Mouse (Mus musculus): ENCODE results near the gene Gsta2. TPM values are rescaled to one million over a fixed set of nuclear protein-coding genes. Genes with fewer than 3 reads are reported as not detected.
"Not testable (repeated sequence)": the region's sequence is repeated elsewhere in the genome, so short reads cannot be mapped to it uniquely, and the experiment has no call there.

Gsta2 gene
- polyA plus RNA-seq, 1 experiment: 726 TPM

- not testable (repeated sequence) for H3K27me3 ChIP-seq (replicated peaks; ENCODE audit: control insufficient read depth, insufficient read depth, low read length); H3K4me1 ChIP-seq (ENCODE audit: control insufficient read depth, insufficient read depth, low read length); H3K4me3 ChIP-seq (ENCODE audit: insufficient read depth, low read depth, low read length); H3K27ac ChIP-seq (ENCODE audit: insufficient read depth, low read depth, low read length); H3K36me3 ChIP-seq (ENCODE audit: control insufficient read depth, insufficient read depth, low read length)
- peak; percentile 54 for TF ChIP-seq CTCF (conservative IDR thresholded peaks at IDR 0.05; ENCODE audit: insufficient read depth, insufficient read length, low read depth, low read length)
- WGBS: 21% methylated on average over 8 of the region's 8 CpGs
- peak; percentile 32 for DNase-seq
Measured at GRCm38 (mm10) chr9:78340324-78340723, 15.3 kb downstream of the Gsta2 start.

DNA sequence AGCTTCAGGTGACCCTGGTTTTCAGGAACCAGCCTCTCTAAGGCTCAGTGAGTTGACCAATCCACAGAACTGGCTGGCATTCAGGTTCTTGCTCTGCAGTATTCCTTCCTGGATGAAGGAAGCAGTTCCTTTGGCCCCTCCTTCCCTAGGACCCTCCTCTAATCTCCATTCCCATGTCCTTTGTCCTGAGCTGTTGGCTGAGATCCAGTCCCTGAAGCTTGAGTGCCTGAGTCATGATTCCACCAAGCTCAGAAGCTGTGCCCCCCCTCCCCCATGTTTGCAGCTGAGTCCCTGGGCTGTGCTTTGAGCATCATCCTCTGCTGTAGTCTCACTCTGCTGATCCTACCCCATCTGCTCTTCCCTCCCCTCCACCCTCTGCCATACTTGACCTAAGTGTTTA is 18.5 kb downstream of the Gsta2 start:
- not testable (repeated sequence) for H3K27me3 ChIP-seq (replicated peaks; ENCODE audit: control insufficient read depth, insufficient read depth, low read length); H3K36me3 ChIP-seq (ENCODE audit: control insufficient read depth, insufficient read depth, low read length); H3K4me1 ChIP-seq (ENCODE audit: control insufficient read depth, insufficient read depth, low read length); DNase-seq; H3K4me3 ChIP-seq (ENCODE audit: insufficient read depth, low read depth, low read length); H3K27ac ChIP-seq (ENCODE audit: insufficient read depth, low read depth, low read length)

DNA sequence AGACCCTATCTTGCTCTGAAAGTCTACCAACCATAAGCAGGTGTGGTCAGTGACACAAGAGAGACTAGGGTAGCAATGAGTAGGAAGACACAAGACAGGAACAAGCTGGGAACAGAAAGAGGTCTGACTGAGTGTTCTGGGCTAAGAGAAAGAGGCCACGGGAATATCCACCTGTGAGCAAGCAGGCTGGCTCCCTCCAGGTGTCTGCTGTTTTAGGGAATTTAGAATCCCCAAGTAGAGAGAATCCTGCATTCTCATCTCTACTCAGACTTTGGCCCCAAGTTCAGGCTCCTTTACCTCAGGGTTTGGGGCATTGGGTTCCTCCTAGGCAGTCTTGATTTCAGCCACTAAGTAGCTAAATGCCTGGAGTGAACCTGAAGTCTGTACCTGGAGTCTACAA is 28.3 kb downstream of the Gsta2 start, which contains the start of gene Omt2b:
Gene Omt2b (plus strand): TSS at position 301 of the 400 bp plus-strand sequence.
- H3K4me3 ChIP-seq (ENCODE audit: insufficient read depth, low read depth, low read length); DNase-seq; H3K4me1 ChIP-seq (ENCODE audit: control insufficient read depth, insufficient read depth, low read length); H3K27me3 ChIP-seq (replicated peaks; ENCODE audit: control insufficient read depth, insufficient read depth, low read length); H3K27ac ChIP-seq (ENCODE audit: insufficient read depth, low read depth, low read length); H3K36me3 ChIP-seq (ENCODE audit: control insufficient read depth, insufficient read depth, low read length): not testable (repeated sequence)
- 87% methylated on average over 1 of the region's 1 CpGs for WGBS

GRCm38 (mm10) chr9:78319499-78319898 is 36.1 kb downstream of the Gsta2 start:
- WGBS: 13% methylated on average over 1 of the region's 1 CpGs
- Histone ChIP-seq H3K27ac (ENCODE audit: insufficient read depth, low read depth, low read length) (no peak overlapping the region), H3K36me3 (ENCODE audit: control insufficient read depth, insufficient read depth, low read length) (no peaks in the 10 kb centered on the region), H3K4me3 (ENCODE audit: insufficient read depth, low read depth, low read length) (no peak overlapping the region), H3K27me3 (replicated peaks; ENCODE audit: control insufficient read depth, insufficient read depth, low read length) (no peaks in the 10 kb centered on the region), H3K4me1 (ENCODE audit: control insufficient read depth, insufficient read depth, low read length) (no peaks in the 10 kb centered on the region)
- DNase-seq: no peak
- TF ChIP-seq POLR2A (IDR thresholded peaks at IDR 0.05; ENCODE audit: low read depth, low read length) (no peak), CTCF (conservative IDR thresholded peaks at IDR 0.05; ENCODE audit: insufficient read depth, insufficient read length, low read depth, low read length) (peak; percentile 57)

DNA sequence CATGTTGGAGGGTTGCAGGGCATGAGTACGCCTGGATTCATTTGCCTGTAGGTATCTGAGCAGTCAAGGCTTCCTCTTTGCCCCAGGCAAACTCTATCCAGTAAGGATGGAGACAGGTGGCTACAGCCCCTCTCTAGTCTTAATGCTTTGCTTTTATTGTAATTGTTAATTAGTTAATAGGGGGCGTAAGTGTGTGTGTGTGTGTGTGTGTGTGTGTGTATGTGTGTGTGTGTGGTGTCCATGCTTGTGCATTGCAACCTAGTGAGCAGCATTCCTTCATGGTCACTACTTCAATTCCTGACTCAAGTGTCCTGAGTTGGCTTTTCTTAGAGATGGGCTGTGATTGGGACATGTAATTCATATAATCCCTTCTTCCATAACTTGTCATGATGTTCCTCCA is 40.9 kb downstream of the Gsta2 start, which contains the start of gene Omt2a:
Gene Omt2a (minus strand): TSS at position 101 of the 400 bp plus-strand sequence.
- Histone ChIP-seq H3K27me3 (replicated peaks; ENCODE audit: control insufficient read depth, insufficient read depth, low read length) (no peaks in the 10 kb centered on the region; the same call in 1 of the 2 replicates), H3K27ac (ENCODE audit: insufficient read depth, low read depth, low read length) (no peak within 1 kb of the TSS), H3K36me3 (ENCODE audit: control insufficient read depth, insufficient read depth, low read length) (no peaks in the 10 kb centered on the region), H3K4me3 (ENCODE audit: insufficient read depth, low read depth, low read length) (no peak within 1 kb of the TSS), H3K4me1 (ENCODE audit: control insufficient read depth, insufficient read depth, low read length) (no peaks in the 10 kb centered on the region)
- 88% methylated on average over 2 of the region's 2 CpGs for WGBS
- TF ChIP-seq POLR2A (IDR thresholded peaks at IDR 0.05; ENCODE audit: low read depth, low read length) (no peak), CTCF (conservative IDR thresholded peaks at IDR 0.05; ENCODE audit: insufficient read depth, insufficient read length, low read depth, low read length) (no peak)
- no peak for DNase-seq

DNA sequence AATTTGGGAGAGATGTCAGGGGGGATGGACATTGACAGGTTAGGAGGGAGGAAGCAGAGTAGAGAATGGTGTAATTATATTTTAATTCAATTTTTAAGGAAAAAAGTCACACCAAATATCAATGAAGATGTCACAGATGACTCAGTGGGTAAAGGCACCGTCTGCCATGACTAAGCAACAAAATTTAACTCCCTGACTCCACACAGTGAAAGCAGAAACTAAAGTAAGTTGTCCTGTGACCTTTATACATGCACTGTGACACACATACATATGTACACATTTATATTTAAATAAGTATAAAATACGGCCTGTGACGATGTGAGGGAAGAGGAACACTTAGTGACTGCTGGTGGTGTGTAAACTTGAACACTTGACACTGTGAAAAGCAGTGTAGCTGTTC is 47.5 kb downstream of the Gsta2 start:
- not testable (repeated sequence) for H3K4me3 ChIP-seq (ENCODE audit: insufficient read depth, low read depth, low read length); H3K27me3 ChIP-seq (replicated peaks; ENCODE audit: control insufficient read depth, insufficient read depth, low read length); H3K4me1 ChIP-seq (ENCODE audit: control insufficient read depth, insufficient read depth, low read length); DNase-seq; H3K27ac ChIP-seq (ENCODE audit: insufficient read depth, low read depth, low read length); H3K36me3 ChIP-seq (ENCODE audit: control insufficient read depth, insufficient read depth, low read length)
- 86% methylated on average over 3 of the region's 3 CpGs for WGBS

GRCm38 (mm10) chr9:78299143-78299542 is 56.4 kb downstream of the Gsta2 start:
- not testable (repeated sequence) for H3K4me3 ChIP-seq (ENCODE audit: insufficient read depth, low read depth, low read length); H3K27ac ChIP-seq (ENCODE audit: insufficient read depth, low read depth, low read length); DNase-seq; H3K27me3 ChIP-seq (replicated peaks; ENCODE audit: control insufficient read depth, insufficient read depth, low read length); H3K4me1 ChIP-seq (ENCODE audit: control insufficient read depth, insufficient read depth, low read length); H3K36me3 ChIP-seq (ENCODE audit: control insufficient read depth, insufficient read depth, low read length)
- WGBS: 50% methylated on average over 1 of the region's 1 CpGs

DNA sequence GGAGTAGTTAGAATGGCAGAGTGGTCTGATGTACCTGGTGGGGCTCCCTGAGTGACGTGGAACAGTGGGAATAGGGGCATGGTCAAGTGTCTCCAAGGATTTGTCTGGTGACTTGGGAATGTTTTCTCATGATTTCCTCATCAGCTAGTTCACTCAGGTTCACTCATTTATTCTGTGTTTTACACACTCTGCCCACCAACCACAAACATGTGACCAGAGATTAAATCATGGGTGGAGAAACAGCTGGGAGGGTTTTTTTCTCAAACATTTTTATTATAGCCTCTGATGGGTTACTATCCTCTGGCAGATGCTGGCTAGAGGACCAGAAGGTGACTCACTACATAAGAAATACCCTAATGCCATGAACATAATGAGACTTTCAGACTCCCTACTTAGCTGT is 57.4 kb downstream of the Gsta2 start:
- DNase-seq: no peak
- TF ChIP-seq CTCF (conservative IDR thresholded peaks at IDR 0.05; ENCODE audit: insufficient read depth, insufficient read length, low read depth, low read length) (no peak), POLR2A (IDR thresholded peaks at IDR 0.05; ENCODE audit: low read depth, low read length) (no peak)
- H3K36me3 ChIP-seq (ENCODE audit: control insufficient read depth, insufficient read depth, low read length): no peaks in the 10 kb centered on the region
- 96% methylated on average over 1 of the region's 1 CpGs for WGBS
- H3K4me3 ChIP-seq (ENCODE audit: insufficient read depth, low read depth, low read length): no peak overlapping the region
- no peak overlapping the region for H3K27ac ChIP-seq (ENCODE audit: insufficient read depth, low read depth, low read length)
- H3K4me1 ChIP-seq (ENCODE audit: control insufficient read depth, insufficient read depth, low read length): no peaks in the 10 kb centered on the region
- no peaks in the 10 kb centered on the region for H3K27me3 ChIP-seq (replicated peaks; ENCODE audit: control insufficient read depth, insufficient read depth, low read length)

Measured in kidney, adult 2 months (tissue).